Mouse (Mus musculus) bone marrow macrophage, adult 2 months (primary cell): ENCODE data around the gene Hoxd4. TPM values are rescaled to one million over a fixed set of nuclear protein-coding genes. Genes with fewer than 3 reads are reported as not detected.
A peak's percentile ranks its signal among the peaks of the same experiment; 100 is the strongest.

Experiments
- H3K27ac ChIP-seq: 2 replicates; pipeline ENCODE4 v1.5.1; 2012; ENCODE audit warnings: low read depth, low read length; ENCODE audit not compliant: insufficient read depth
- H3K4me1 ChIP-seq: 2 replicates; pipeline ENCODE4 v1.6.1; 2012; ENCODE audit warnings: low read length; ENCODE audit not compliant: control insufficient read depth, insufficient read depth
- H3K4me3 ChIP-seq: 2 replicates; pipeline ENCODE4 v1.5.1; 2012; ENCODE audit warnings: mild to moderate bottlenecking, low read length, moderate library complexity; ENCODE audit not compliant: insufficient read depth
- CTCF ChIP-seq: IDR thresholded peaks from 2 replicates; pipeline ENCODE4 v1.5.1; 2012; ENCODE audit warnings: low read depth, mild to moderate bottlenecking, low read length, moderate library complexity
- POLR2A ChIP-seq: IDR thresholded peaks from 2 replicates; pipeline ENCODE4 v1.6.1; 2012; ENCODE audit warnings: mild to moderate bottlenecking, low read depth, low read length, borderline replicate concordance
- polyA plus RNA-seq: library from polyadenylated mRNA; stranded (reverse); fragments of >200 nt; gene quantifications from 2 replicates; pipeline ENCODE4 v1.2.4, GENCODE M21; 2012; ENCODE audit not compliant: missing spikeins, insufficient read depth, insufficient read length

Gene Hoxd4
- polyA plus RNA-seq, 1 experiment = not detected

DNA sequence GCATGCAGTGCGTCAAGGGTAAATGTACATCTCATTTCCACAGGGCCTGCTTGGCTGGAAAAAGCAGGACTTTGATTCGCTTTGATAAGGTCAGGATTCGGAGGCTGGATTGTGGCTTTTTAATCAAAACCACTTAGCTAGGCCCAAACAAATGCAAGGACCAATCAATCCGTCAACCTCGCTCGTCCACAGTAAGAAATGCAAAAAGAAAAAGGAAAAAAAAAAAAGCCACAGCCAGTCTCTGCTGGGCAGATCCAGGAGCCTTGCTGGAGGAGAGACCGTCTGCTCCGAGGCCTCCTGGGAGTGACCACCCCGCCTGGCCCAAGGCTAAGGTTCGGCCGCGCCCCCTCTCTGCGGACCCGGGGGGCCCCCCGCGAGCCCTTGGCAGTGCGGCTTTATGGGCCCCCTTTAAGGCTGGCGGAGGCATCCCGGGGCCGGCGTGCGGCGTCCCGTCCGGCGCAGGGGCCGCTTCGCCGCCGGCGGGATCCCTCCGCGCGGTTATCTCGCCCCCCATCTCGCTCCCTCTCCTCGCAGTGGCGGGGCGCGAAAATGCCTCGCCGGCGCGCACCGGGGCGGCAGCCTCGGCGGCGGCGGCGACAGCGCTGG, 7.2 kb upstream of the Hoxd4 start, which contains the start of gene Hoxd8:
Gene Hoxd8 (plus strand): TSS at position 223 of the 606 bp plus-strand sequence.
- Histone ChIP-seq H3K4me3 (peak within 1 kb of the TSS; percentile 30), H3K4me1 (no peaks in the 10 kb centered on the region), H3K27ac (no peak within 1 kb of the TSS)
- TF ChIP-seq CTCF = no peak
- no peak for TF ChIP-seq POLR2A

DNA sequence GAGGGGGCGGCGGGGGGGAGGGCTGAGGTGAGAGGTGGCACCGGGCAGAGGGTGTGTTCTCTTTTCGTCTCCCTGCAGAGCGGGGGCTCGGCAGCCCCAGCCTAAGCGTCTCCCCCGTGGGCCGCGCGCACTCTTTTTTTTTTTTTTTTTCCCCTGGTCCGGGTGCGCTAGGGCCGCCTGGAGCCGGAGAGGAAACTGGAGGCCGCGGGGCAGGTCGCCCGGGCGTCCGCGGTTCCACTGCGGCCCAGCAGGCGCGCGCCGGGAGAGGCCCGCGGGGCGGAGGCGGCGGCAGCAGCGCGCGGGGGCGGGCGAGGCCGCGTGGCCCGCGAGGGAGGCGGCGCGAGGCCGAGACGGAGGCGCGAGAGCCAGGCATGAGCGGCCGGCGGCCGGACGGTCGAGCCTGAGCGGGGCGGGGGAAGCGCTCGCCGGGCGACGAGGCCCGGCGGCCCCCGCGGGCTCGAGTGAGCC, 6.7 kb upstream of the Hoxd4 start:
- Histone ChIP-seq H3K4me1 (no peaks in the 10 kb centered on the region), H3K27ac (no peak overlapping the region), H3K4me3 (peak overlapping the region; percentile 30)
- TF ChIP-seq POLR2A (no peak), CTCF (no peak)

- no peak overlapping the region for H3K27ac ChIP-seq
- no peaks in the 10 kb centered on the region for H3K4me1 ChIP-seq
- no peak for TF ChIP-seq POLR2A
- TF ChIP-seq CTCF = no peak
- peak overlapping the region; percentile 30 for H3K4me3 ChIP-seq
Measured at GRCm38 (mm10) chr2:74705467-74706089, 6.2 kb upstream of the Hoxd4 start.

DNA sequence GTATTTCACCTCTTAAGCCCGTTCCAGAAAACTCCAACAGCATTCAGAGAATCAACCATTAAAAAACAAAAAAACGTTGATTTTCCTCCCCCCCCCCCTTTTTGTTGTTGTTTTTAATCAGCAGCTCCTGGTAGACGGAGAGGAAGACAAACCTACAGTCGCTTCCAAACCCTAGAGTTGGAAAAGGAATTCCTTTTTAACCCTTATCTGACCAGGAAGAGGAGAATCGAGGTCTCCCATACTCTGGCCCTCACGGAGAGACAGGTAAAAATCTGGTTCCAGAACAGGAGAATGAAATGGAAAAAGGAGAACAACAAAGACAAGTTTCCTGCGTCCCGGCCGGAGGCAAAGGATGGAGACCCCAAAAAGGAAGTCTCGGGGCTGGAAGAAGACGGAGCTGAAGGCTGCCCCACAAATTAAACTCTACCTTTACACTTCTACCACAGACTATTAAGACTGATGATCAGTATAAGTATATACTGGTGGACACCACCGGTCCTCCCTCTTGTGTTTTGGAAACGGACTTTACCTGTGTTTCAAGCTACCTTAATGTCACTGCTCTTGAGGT, 5.3 kb upstream of the Hoxd4 start:
- no peak overlapping the region for H3K4me3 ChIP-seq
- no peaks in the 10 kb centered on the region for H3K4me1 ChIP-seq
- no peak overlapping the region for H3K27ac ChIP-seq
- TF ChIP-seq CTCF = no peak
- TF ChIP-seq POLR2A = no peak

GRCm38 (mm10) chr2:74707599-74707998, 4.1 kb upstream of the Hoxd4 start:
- no peak overlapping the region for H3K27ac ChIP-seq
- no peaks in the 10 kb centered on the region for H3K4me1 ChIP-seq
- no peak overlapping the region for H3K4me3 ChIP-seq
- TF ChIP-seq CTCF (no peak), POLR2A (no peak)

DNA sequence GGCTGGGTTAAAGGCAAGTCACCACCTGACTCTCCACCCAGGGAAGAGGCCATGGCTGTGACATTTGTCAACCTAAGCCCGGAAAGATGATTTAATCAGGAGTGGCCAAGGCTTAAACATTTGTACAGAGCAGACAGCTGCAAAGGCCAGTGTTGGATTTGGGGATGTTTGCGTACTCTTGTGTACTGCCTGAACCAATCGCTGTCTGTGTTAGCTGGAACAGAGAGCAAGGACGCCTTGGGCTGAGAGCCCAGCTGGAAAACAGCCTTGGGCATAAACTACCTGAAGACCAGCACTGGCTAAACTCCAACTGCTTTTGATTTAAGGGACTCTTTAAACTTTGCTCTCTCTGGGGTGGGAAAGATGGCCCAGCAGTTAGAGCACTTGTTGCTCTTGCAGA, 3.1 kb upstream of the Hoxd4 start:
- Histone ChIP-seq H3K27ac (no peak overlapping the region), H3K4me3 (no peak overlapping the region)
- no peak for TF ChIP-seq POLR2A
- no peak for TF ChIP-seq CTCF

GRCm38 (mm10) chr2:74709465-74710419, 2.0 kb upstream of the Hoxd4 start:
- Histone ChIP-seq H3K4me1 (no peaks in the 10 kb centered on the region), H3K27ac (no peak overlapping the region), H3K4me3 (no peak overlapping the region)
- TF ChIP-seq CTCF (no peak), POLR2A (no peak)

More for the DNA sequence above, 3.1 kb upstream of the Hoxd4 start:
- no peaks in the 10 kb centered on the region for H3K4me1 ChIP-seq

- TF ChIP-seq POLR2A (no peak), CTCF (no peak)
Measured at GRCm38 (mm10) chr2:74710929-74711543, 693 bp upstream of the Hoxd4 start.

GRCm38 (mm10) chr2:74713239-74714150, 1.8 kb downstream of the Hoxd4 start:
- TF ChIP-seq CTCF = no peak
- no peak for TF ChIP-seq POLR2A
- H3K4me1 ChIP-seq = no peaks in the 10 kb centered on the region
- H3K27ac ChIP-seq = no peak overlapping the region
- no peak overlapping the region for H3K4me3 ChIP-seq

More at GRCm38 (mm10) chr2:74710929-74711543, 693 bp upstream of the Hoxd4 start:
- H3K27ac ChIP-seq = no peak overlapping the region
- H3K4me1 ChIP-seq = no peaks in the 10 kb centered on the region
- H3K4me3 ChIP-seq = no peak overlapping the region
